Mouse (Mus musculus) embryonic facial prominence, embryonic 10.5 days (tissue): ENCODE data around the gene Macrod2. TPM values are rescaled to one million over a fixed set of nuclear protein-coding genes. Genes with fewer than 3 reads are reported as not detected.

Source experiments
- DNase-seq: peaks from one replicate; pipeline ENCODE4 v3.0.0-alpha.2; 2017; ENCODE audit warnings: low spot score
- H3K27ac ChIP-seq: fragments of 300-500 bp; sonication (generic); replicated peaks from 2 replicates; pipeline ENCODE4 v1.5.1; 2016; ENCODE audit warnings: mild to moderate bottlenecking
- H3K27me3 ChIP-seq: fragments of 300-500 bp; sonication (generic); replicated peaks from 2 replicates; pipeline ENCODE4 v1.6.1; 2016; ENCODE audit warnings: low read depth, mild to moderate bottlenecking; ENCODE audit not compliant: poor library complexity, severe bottlenecking
- H3K36me3 ChIP-seq: fragments of 300-500 bp; sonication (generic); replicated peaks from 2 replicates; pipeline ENCODE4 v1.6.1; 2016; ENCODE audit warnings: mild to moderate bottlenecking, moderate library complexity
- H3K4me1 ChIP-seq: fragments of 300-500 bp; sonication (generic); 2 replicates; pipeline ENCODE4 v1.6.1; 2016
- H3K4me3 ChIP-seq: fragments of 300-500 bp; sonication (generic); 2 replicates; pipeline ENCODE4 v1.5.1; 2016; ENCODE audit warnings: mild to moderate bottlenecking, moderate library complexity
- H3K9me3 ChIP-seq: fragments of 300-500 bp; sonication (generic); 2 replicates; pipeline ENCODE4 v1.6.1; 2016; ENCODE audit warnings: mild to moderate bottlenecking
- WGBS: fragments of 180-500 bp; shearing (Covaris S2); methylation state at CpG from one replicate; pipeline ENCODE4 v1.1.7; 2016; 5-methylcytosine and 5-hydroxymethylcytosine counted together
- polyA plus RNA-seq: library from polyadenylated mRNA; unstranded; fragments of >200 nt; fragmentation: Nextera tagmentation; extraction: Ambion mirVana; gene quantifications from 2 replicates; pipeline ENCODE4 v1.2.1, GENCODE M21; 2016

Macrod2 gene
- polyA plus RNA-seq, 1 experiment from 2014 or later, result 25.8 TPM

DNA sequence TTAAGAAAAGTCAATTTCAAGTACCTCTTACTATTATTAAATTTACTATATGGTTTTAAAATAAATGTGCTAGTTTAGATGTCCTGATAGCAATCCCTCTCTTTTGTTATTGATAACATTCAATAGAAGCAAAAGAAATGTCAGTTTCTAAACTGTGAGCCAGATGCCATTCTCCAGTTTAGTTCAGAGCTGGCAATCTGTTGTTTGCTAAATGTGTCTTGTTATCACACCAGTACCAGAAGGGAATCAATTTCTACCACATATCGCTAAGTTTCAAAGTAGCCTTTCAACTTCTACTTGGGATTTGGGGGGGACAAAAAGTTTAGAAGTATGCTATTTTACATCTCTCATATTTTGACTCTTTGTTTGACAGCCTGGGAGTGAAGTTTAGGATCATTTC lies 1077.7 kb downstream of the Macrod2 start:
- Histone ChIP-seq H3K36me3 (no peaks in the 10 kb centered on the region), H3K27me3 (no peaks in the 10 kb centered on the region), H3K9me3 (no peaks in the 10 kb centered on the region), H3K27ac (no peak overlapping the region), H3K4me3 (no peak overlapping the region), H3K4me1 (no peaks in the 10 kb centered on the region)
- DNase-seq, result no peak
- 93% methylated on average over 1 of the region's 1 CpGs for WGBS

DNA sequence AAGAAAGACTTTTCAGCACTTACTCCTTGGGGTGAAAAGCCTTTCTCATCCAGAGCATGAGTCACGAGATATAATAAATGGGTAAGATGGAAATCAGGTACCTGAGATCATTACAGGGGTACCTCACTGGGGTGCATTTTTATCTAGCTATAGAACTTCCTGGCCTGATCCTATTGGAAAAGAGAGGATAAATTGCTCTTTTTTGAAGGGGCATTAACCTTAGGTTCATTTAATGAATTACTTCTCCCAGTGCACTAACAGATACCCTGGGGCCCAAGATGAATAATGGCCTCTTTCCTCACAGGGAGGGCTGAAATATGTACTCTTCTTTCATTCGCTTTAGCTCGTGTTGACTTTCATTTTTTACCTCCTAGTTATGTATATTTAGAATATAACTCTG lies 1082.5 kb downstream of the Macrod2 start:
- no peak overlapping the region for H3K4me3 ChIP-seq
- H3K36me3 ChIP-seq, result no peaks in the 10 kb centered on the region
- no peaks in the 10 kb centered on the region for H3K27me3 ChIP-seq
- no peaks in the 10 kb centered on the region for H3K9me3 ChIP-seq
- no peak overlapping the region for H3K27ac ChIP-seq
- WGBS, result 80% methylated on average over 3 of the region's 3 CpGs
- H3K4me1 ChIP-seq, result no peaks in the 10 kb centered on the region
- DNase-seq, result no peak

DNA sequence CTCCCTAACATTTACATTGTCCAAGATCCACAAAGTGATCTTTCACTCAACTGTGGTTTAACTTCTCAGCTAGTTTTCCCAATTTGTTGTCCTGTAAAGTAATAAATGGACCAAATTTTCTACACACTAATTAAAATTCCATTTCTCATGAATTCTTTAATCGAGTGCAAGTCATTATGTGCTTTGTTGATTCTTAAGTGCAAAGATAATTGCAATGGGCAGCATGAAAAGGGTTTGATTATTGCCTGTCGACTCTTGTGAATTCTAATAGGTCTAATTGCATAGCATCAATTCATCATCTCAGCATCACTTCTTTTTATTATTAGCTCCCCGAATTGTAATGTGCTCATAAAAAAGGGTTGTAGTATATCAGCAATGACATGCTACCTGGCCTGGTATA lies 1095.4 kb downstream of the Macrod2 start:
- H3K9me3 ChIP-seq, result no peaks in the 10 kb centered on the region
- no peaks in the 10 kb centered on the region for H3K4me1 ChIP-seq
- no peak overlapping the region for H3K4me3 ChIP-seq
- no peaks in the 10 kb centered on the region for H3K27me3 ChIP-seq
- 75% methylated on average over 3 of the region's 3 CpGs for WGBS
- no peak overlapping the region for H3K27ac ChIP-seq
- DNase-seq, result no peak
- no peaks in the 10 kb centered on the region for H3K36me3 ChIP-seq

DNA sequence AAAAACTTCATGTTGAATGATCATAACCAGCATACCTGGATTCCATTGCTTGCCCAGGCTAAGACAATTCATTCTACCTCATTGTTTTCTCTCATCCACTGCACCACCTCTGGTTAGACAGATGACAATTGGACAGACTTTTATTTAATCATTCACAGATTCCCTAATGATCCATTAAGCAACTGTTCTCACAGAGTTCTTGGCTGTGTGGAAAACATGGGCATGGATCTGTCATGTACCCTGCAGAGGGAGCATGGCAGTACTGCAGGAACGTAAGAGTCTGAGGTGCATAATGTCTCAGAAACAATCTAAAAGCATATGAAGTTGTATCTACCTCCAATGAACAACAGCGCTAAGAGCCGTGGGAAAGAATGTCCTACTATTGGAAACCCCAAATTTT lies 1110.3 kb downstream of the Macrod2 start:
- no peak overlapping the region for H3K4me3 ChIP-seq
- DNase-seq, result no peak
- H3K27me3 ChIP-seq, result no peaks in the 10 kb centered on the region
- H3K9me3 ChIP-seq, result no peaks in the 10 kb centered on the region
- no peak overlapping the region for H3K27ac ChIP-seq
- H3K4me1 ChIP-seq, result no peaks in the 10 kb centered on the region
- no peaks in the 10 kb centered on the region for H3K36me3 ChIP-seq
- 94% methylated on average over 3 of the region's 3 CpGs for WGBS

DNA sequence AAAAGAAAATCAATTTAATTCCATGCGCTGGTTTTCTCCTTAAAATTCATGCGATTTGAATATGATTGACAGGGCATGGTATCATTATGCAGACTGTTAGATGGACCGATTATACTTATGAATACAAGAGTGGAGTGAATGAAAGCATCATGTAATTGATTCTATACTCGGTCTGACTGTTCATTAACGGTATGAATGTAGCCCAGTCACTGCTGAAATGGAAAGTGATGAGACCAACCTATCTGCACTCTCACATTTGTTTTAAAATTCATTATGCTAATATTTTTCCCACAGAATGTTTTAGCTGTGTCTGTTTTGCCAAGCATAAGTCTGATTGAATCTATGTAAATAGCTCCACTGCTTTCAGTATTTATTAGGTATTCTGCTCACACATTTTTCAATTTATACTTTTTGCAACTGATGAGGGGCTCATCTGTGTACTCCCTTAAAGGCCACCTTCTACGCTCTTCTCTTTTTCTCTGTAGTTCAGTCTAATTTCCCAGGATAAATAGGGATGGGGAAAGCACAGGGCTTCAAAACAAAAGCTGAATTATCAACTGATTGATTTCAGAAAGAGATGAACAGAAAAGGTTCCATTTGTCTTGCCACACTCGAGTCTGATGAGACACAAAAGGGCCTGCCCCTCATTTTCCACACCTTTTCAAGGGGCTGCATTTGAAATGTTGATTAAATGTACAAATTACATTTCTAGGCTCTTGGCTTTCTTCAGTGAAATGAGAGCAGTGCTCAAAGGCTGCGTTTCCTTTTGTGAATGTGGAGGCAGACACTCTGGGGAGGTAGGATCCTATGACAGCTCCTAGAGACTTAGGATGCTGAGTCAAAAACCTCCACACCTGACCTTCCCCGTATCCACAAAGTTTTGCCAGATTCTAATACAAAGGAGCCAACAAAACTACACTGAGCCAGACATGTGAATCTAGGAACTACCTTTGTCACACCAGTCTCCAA lies 1113.1 kb downstream of the Macrod2 start:
- WGBS, result 75% methylated on average over 9 of the region's 9 CpGs
- no peak for DNase-seq
- Histone ChIP-seq H3K4me1 (no peaks in the 10 kb centered on the region), H3K9me3 (no peaks in the 10 kb centered on the region), H3K27me3 (no peaks in the 10 kb centered on the region), H3K27ac (no peak overlapping the region), H3K36me3 (no peaks in the 10 kb centered on the region), H3K4me3 (no peak overlapping the region)

DNA sequence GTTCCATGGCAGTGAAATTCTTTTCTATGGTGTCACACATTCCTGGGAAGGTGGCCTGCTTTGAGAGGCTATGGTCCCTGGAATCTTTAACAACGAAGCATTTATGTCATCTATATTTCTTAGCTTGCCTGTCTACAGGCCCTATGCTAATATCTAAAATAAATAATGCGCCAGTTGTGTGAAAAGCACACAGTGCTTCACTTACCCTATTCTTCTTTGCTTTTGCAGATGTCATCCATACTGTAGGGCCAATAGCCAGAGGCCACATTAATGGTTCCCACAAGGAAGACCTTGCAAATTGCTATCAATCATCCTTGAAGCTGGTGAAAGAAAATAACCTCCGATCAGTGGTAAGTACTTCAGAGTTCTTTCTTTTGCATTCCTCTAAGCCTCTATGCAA lies 1119.9 kb downstream of the Macrod2 start:
- H3K36me3 ChIP-seq, result no peaks in the 10 kb centered on the region
- H3K4me3 ChIP-seq, result no peak overlapping the region
- no peaks in the 10 kb centered on the region for H3K9me3 ChIP-seq
- H3K27ac ChIP-seq, result no peak overlapping the region
- H3K4me1 ChIP-seq, result no peaks in the 10 kb centered on the region
- no peaks in the 10 kb centered on the region for H3K27me3 ChIP-seq
- WGBS, result 70% methylated on average over 3 of the region's 3 CpGs
- DNase-seq, result no peak

DNA sequence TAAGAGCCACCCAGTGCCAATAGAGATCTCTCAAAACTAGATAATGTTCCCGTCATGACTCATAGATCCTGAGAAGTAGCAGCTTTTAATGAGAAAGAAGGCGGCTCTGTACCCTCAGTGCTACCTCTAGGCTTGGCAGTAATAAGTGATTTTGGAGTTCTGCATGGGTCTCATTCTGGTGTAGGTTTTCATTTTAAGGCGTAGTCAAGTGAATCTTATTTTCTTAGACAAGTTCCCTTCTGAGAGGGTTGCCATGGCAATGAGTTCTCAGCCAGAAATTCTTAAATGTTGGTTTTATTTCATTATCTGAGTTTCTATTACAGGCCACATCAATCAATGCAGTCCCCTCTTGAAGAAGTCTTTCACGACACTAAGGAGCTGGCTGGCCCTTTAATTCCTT lies 1127.0 kb downstream of the Macrod2 start:
- no peaks in the 10 kb centered on the region for H3K27me3 ChIP-seq
- H3K36me3 ChIP-seq, result no peaks in the 10 kb centered on the region
- no peaks in the 10 kb centered on the region for H3K4me1 ChIP-seq
- no peaks in the 10 kb centered on the region for H3K9me3 ChIP-seq
- DNase-seq, result no peak
- no peak overlapping the region for H3K27ac ChIP-seq
- no peak overlapping the region for H3K4me3 ChIP-seq
- WGBS, result 82% methylated on average over 4 of the region's 4 CpGs

DNA sequence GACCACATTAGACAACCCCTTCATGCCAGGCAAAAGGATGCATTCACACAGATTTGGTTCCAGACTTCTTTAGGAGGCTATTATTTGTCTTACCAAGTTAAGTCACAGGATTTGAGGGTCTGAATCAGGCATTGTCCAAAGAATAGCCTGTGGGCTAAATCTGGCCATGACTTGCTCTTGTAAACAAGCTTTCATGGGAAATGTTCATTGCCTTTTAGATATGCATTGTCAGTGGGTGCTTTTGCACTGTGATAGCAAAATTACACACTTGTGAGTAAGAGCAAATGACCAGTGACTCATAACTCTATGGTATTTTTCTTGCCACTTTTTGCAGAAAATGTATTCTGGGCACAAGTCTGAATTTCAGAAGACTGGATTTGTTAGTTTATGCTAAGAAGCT lies 1150.8 kb downstream of the Macrod2 start:
- H3K27me3 ChIP-seq, result no peaks in the 10 kb centered on the region
- no peaks in the 10 kb centered on the region for H3K4me1 ChIP-seq
- no peak overlapping the region for H3K4me3 ChIP-seq
- H3K27ac ChIP-seq, result no peak overlapping the region
- no peaks in the 10 kb centered on the region for H3K9me3 ChIP-seq
- no peak for DNase-seq
- H3K36me3 ChIP-seq, result no peaks in the 10 kb centered on the region

DNA sequence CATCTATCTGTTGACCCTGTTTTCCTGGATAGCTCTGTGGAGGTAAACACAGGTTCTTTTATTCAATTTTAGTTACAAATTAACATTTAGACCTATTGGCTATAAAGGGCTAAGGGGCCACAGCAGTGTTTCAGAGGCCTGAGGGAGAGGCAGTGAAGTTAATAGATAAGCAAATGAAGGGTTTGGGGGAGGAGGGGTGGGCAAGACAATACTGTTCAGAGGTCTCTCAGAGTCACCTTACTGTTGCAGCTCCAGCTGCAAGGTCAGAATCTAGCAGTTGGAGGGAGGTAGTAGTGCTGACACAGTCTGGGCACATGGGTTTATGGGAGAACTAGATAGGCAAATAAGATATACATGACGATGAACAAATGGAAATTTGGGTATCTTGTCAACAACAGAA lies 1156.6 kb downstream of the Macrod2 start:
- DNase-seq, result no peak
- H3K27ac ChIP-seq, result no peak overlapping the region
- H3K9me3 ChIP-seq, result no peaks in the 10 kb centered on the region
- H3K4me3 ChIP-seq, result no peak overlapping the region
- no peaks in the 10 kb centered on the region for H3K36me3 ChIP-seq
- 92% methylated on average over 1 of the region's 1 CpGs for WGBS
- H3K27me3 ChIP-seq, result no peaks in the 10 kb centered on the region
- peaks cover 3% of the 10 kb centered on the region; the same call in 1 of the 2 replicates for H3K4me1 ChIP-seq

DNA sequence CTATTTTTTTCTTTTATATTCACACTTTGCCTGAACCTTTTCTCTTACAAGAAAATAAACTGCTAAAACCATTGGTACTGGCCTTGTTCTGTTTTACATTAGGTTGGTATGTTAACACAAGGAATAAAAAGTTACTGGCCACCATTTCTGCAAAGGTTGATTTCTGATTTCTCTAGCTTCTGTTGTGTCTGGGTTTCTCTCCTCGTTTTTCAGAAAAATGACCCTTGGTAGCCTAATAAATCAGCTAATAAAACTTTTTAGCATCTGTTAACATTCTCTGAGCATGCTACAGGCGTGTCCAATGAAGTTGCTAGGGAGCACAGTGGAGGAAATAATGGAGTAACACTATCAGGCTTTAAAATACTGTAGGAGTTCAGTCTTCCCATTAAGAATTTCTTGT lies 1161.6 kb downstream of the Macrod2 start:
- peaks cover 6% of the 10 kb centered on the region; the same call in 1 of the 2 replicates for H3K4me1 ChIP-seq
- H3K4me3 ChIP-seq, result no peak overlapping the region
- DNase-seq, result no peak
- 72% methylated on average over 2 of the region's 2 CpGs for WGBS
- no peaks in the 10 kb centered on the region for H3K9me3 ChIP-seq
- H3K27me3 ChIP-seq, result no peaks in the 10 kb centered on the region
- no peak overlapping the region for H3K27ac ChIP-seq
- no peaks in the 10 kb centered on the region for H3K36me3 ChIP-seq

DNA sequence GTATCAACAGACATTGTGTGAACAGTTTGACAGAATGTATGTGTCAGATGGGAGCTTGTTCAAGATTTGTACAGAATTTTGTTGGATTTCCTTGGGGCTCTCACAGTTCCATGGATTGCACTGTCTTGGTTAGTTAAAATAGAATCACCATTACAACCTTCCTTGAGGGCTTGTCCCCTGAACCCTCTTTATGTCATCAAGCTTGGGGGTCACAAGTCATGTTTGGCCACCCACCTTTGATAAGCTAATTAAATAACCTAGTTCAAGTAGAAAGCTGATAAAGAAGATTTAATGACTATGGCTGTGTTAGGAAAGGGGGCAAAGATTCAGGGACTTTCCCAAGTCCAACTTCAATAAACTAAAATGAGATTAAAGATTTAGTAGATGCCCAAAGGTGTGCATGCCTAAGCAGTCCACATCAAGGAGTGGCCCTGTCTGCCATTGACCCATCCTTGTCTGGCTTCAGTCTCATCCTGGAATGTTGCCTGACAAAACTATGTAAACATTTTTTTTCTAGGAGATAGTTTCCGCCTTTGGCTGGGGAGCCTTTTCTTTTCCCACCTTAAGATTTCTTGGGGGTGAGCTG lies 1163.2 kb downstream of the Macrod2 start:
- Histone ChIP-seq H3K36me3 (no peaks in the 10 kb centered on the region), H3K27me3 (no peaks in the 10 kb centered on the region), H3K4me3 (no peak overlapping the region), H3K27ac (no peak overlapping the region), H3K9me3 (no peaks in the 10 kb centered on the region), H3K4me1 (peaks cover 6% of the 10 kb centered on the region; the same call in 1 of the 2 replicates)
- WGBS, result 80% methylated on average over 1 of the region's 1 CpGs
- no peak for DNase-seq

DNA sequence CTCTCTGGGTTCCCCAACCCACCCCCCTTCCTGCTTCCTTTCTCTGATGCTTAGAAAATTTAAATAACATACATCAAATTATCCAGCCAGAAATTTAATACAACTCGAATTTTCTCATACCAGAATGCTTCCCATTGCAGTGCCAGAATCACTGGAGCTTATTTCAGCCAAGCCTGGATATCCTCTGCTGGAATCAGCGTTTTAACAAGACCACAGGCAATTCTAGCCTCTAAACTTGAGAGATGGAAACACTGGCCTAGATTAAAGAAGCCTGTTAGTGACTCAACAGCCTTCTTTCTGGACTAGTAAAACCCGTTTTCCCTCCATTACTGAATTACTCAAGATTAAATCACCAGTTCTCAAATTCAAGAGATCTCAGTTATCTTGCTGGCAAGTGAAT lies 1170.9 kb downstream of the Macrod2 start:
- Histone ChIP-seq H3K4me3 (no peak overlapping the region), H3K27me3 (no peaks in the 10 kb centered on the region), H3K4me1 (no peaks in the 10 kb centered on the region), H3K27ac (no peak overlapping the region), H3K36me3 (no peaks in the 10 kb centered on the region), H3K9me3 (no peaks in the 10 kb centered on the region)
- DNase-seq, result no peak
- 64% methylated on average over 3 of the region's 3 CpGs for WGBS

DNA sequence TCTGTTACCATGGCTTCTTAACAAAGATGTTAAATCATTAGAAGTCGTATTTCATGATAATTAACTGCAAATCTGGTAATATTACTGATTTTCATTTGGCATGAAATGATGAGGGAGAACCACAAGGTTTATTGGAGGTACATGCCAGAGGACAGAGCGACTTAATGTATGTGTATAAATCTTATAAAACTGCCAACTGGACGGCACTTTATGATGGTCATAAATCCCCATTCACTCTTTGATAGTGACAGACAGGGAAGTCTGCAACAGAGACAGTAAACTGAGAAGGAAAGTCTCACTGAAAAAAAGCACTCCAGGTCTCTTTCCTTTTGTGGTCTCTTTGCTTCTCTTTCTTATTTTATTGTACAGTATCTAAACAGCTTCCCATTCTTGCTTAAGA lies 1176.3 kb downstream of the Macrod2 start:
- Histone ChIP-seq H3K4me3 (no peak overlapping the region), H3K4me1 (0 out of 2 replicates have a peak, but pooled peaks cover 4% of the 10 kb centered on the region), H3K36me3 (no peaks in the 10 kb centered on the region), H3K9me3 (no peaks in the 10 kb centered on the region), H3K27me3 (no peaks in the 10 kb centered on the region), H3K27ac (no peak overlapping the region)
- DNase-seq, result no peak
- WGBS, result 85% methylated on average over 3 of the region's 3 CpGs
